Mouse (Mus musculus) cerebellum, adult 11 months (tissue): ENCODE results near the gene Agfg2.
"Not testable (repeated sequence)": the region's sequence is repeated elsewhere in the genome, so short reads cannot be mapped to it uniquely, and the experiment has no call there.

Experiments
- DNase-seq: peaks from one replicate; pipeline ENCODE4 v3.0.0; 2022

The Agfg2 gene

GRCm38 (mm10) chr5:137684294-137685123, at the start of gene Agfg2:
Agfg2 (minus strand) TSS chr5:137684726.
- DNase-seq: peak; percentile 98

GRCm38 (mm10) chr5:137733638-137734288, 49.2 kb upstream of the Agfg2 start:
- no peak for DNase-seq

GRCm38 (mm10) chr5:137726767-137727166, 42.2 kb upstream of the Agfg2 start:
- DNase-seq: no peak

- DNase-seq: no peak
These were observed 39.3 kb upstream of the Agfg2 start for GRCm38 (mm10) chr5:137723840-137724239.

GRCm38 (mm10) chr5:137720558-137721164, 36.1 kb upstream of the Agfg2 start:
- not testable (repeated sequence) for DNase-seq

- DNase-seq: no peak
These were observed 34.6 kb upstream of the Agfg2 start for GRCm38 (mm10) chr5:137719088-137719487.

GRCm38 (mm10) chr5:137718020-137718790, 33.7 kb upstream of the Agfg2 start:
- DNase-seq: no peak

GRCm38 (mm10) chr5:137715685-137716084, 31.2 kb upstream of the Agfg2 start:
- DNase-seq: no peak

GRCm38 (mm10) chr5:137713454-137713853, 28.9 kb upstream of the Agfg2 start:
- no peak for DNase-seq

- peak; percentile 35 for DNase-seq
These were observed 22.5 kb upstream of the Agfg2 start for GRCm38 (mm10) chr5:137706913-137707633.

- no peak for DNase-seq
These were observed 20.7 kb upstream of the Agfg2 start for GRCm38 (mm10) chr5:137705242-137705641.

GRCm38 (mm10) chr5:137699850-137700249, 15.3 kb upstream of the Agfg2 start:
- no peak for DNase-seq

- DNase-seq: no peak
These were observed 14.6 kb upstream of the Agfg2 start for GRCm38 (mm10) chr5:137699080-137699479.

- no peak for DNase-seq
These were observed 11.4 kb upstream of the Agfg2 start for GRCm38 (mm10) chr5:137695930-137696329.

- DNase-seq: no peak
These were observed 10.3 kb upstream of the Agfg2 start for GRCm38 (mm10) chr5:137694796-137695195.

GRCm38 (mm10) chr5:137691881-137692280, 7.4 kb upstream of the Agfg2 start:
- no peak for DNase-seq

GRCm38 (mm10) chr5:137690531-137690930, 6.0 kb upstream of the Agfg2 start:
- no peak for DNase-seq

GRCm38 (mm10) chr5:137689974-137690373, 5.4 kb upstream of the Agfg2 start:
- no peak for DNase-seq

- DNase-seq: no peak
These were observed 1.7 kb upstream of the Agfg2 start for GRCm38 (mm10) chr5:137686127-137686790.

- no peak for DNase-seq
These were observed 1.1 kb upstream of the Agfg2 start for GRCm38 (mm10) chr5:137685653-137686052.

- DNase-seq: peak; percentile 16
These were observed 885 bp downstream of the Agfg2 start for GRCm38 (mm10) chr5:137683388-137684293.
